Mouse (Mus musculus) retina, postnatal 7 days (tissue): ENCODE measurements around the gene Hsp90b1.
"Not testable (repeated sequence)": the region's sequence is repeated elsewhere in the genome, so short reads cannot be mapped to it uniquely, and the experiment has no call there.

Experiments used
- DNase-seq: peaks from one replicate; pipeline ENCODE4 v3.0.0-alpha.2; 2012; ENCODE audit warnings: low read depth, low spot score

The Hsp90b1 gene

DNA sequence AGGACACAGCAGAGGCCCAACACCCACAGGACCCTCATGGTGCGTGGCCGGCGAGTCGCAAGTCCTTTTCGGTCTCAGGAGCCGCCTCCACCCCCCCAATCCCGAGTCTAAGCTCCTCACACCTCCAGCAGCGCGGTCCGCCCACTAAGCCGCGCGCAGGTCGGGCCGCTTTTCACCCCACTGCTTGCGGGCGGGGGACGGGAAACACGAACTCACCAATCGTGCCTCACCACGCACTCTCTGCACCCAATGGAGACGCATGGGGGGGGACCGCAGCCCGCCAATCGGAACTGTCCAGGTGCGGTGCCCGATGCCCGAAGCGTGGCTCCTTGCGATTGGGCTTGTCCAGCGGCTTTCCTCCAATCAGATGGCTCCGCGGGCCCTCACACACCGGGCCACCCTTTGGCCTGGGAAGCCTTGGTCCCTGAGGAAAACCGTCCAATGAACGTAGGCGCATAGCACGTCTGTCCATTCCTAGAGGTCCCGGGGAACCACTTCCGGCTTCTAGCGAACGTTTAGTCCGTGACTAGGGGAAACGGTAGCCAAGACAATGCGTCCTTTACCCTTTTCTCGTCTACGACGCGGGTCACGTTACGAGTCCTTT, at the start of gene Hsp90b1, which contains the start of gene Ttc41:
Gene Hsp90b1 (minus strand): TSS at position 192 of the 604 bp plus-strand sequence.
Gene Ttc41 (plus strand): TSS at position 494 of the 604 bp plus-strand sequence.
- peak; percentile 98 for DNase-seq

- DNase-seq, result no peak
Measured at GRCm38 (mm10) chr10:86744306-86744705, 39.0 kb upstream of the Hsp90b1 start.

DNA sequence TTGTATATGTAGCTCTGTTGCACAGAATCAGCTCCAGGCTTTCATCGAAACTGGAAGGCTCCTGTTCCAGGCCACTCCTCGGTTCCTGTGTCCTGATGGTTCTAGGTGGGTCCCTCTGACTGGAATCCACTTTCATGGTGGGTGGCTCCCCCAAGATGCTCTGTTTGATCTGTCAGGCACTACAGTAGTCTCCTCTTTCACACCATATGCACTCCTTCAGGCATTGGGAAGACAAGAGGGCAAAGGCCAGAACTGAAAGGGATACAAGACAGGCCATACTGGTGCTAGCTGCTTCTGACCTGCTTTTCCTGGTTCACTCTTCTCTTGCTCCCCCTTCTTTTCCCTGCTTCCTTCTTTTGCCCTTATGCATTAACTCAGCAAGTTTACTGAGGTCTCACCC, 37.6 kb upstream of the Hsp90b1 start:
- no peak for DNase-seq

DNA sequence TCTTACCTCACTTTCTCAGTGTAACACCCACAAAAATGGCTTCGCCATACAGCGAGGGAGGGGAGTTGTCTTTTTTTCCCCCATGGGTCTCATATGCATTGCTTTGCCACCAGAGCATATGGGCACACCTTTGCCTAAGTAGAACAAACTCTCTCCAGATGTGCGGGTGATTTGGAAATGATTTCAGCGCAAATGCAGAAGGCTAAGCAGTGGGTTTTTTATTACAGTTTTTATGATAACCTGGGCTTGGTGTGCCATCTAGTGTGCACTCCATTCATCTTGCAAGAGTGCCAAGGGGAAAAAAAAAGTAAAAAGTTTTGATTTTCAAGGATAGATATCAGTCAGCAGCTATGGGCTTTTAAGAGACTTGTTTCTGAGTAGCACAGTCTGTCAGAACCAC, 29.7 kb upstream of the Hsp90b1 start:
- DNase-seq, result no peak

DNA sequence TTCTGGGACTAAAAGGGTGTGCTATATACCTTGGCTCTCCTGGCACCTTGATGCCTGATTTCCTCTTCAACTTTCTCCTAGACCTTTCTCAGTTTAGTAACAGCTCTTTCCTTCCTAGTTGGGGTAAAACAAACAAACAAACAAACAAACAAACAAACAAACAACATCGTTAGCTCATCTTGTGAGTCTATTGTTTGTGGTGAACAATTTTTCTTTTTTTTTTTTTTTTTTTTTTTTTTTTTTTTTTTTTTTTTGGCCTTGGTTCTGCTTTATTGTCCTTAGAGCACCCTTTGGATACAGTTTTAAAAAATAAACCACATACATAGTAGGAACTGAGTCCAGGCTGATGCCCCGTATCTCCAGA, 26.2 kb upstream of the Hsp90b1 start:
- no peak for DNase-seq

- peak; percentile 65 for DNase-seq
Measured at GRCm38 (mm10) chr10:86730823-86731499, 25.7 kb upstream of the Hsp90b1 start.

- DNase-seq, result no peak
Measured at GRCm38 (mm10) chr10:86728176-86728575, 22.9 kb upstream of the Hsp90b1 start.

- no peak for DNase-seq
Measured at GRCm38 (mm10) chr10:86727548-86727980, 22.3 kb upstream of the Hsp90b1 start.

DNA sequence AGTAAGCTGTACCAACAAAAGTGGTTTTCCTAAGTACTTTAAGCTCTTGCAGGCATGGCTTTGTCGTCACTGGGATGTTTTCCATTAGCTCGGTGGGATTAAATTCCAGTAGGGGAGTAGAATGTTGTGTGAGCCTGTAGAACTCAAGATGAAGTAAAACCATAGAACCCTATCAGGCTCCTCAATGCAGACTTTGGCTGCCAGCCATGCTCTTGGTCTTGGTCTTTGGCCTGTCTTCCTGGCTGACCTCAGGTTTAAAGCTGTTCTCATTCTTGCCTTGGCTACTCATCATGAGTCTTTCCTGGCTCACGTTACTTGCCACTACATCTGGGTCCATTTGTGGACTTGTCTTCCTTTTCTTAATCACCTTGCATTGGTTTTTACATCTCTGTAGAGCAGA, 6.8 kb upstream of the Hsp90b1 start:
- DNase-seq, result no peak

DNA sequence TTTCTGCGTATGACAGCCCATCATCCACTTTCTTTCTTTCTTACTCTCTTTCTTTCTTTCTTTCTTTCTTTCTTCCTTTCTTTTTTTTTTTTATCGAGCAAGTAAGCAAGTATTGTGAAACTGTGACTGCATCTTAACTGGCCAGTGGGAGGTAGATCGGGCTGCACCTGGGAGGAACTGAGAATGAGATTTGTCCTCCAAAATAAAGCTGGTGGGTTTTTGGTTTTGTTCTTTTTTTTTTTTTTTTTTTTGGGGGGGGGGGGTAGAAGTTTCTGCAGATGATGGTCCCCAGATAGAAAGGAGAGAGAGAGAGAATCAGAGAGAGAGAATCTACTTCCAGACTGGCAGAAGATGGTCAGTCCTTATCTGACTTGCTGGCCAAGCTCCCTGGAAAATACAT, 1.8 kb upstream of the Hsp90b1 start:
- no peak for DNase-seq

DNA sequence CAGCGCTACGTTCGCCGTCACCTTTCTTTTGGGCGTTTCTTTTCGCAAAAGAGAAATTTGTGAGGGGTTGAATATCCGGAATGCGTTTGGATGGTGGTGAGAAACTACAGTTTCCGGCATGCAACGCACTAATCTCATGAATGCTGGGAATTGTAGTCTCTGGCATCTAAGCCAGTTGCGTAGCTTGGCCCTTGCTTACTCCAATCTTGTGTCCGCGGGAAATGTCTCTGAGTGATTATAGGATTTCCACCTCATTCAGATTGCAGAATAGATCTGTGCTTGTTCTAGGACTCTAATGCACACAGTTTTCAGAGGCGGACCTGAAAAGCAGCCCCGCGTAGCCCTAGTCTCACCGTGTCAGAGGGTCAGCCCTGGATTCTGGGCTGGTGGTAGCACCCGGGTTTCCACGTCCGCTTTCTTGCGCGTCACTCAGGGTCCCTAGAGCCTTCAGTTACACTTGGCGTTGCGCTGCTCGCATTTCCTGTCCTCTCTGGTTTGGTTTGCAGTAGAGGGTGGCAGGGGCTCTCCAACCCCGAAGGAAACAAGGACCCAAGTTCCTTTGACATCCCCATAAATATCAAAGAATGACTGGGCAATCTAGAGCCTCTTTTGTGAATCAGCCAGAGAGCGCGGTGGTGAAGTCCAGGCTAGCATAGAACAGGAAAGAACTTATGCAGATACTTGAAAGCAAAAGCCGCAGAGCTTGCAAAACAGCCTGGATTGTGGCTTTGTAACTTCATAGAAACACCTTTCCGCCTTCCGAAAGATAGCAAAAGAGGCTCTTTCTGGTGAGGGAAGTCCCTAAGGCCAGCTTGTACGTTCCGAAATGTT, 828 bp upstream of the Hsp90b1 start:
- no peak for DNase-seq

DNA sequence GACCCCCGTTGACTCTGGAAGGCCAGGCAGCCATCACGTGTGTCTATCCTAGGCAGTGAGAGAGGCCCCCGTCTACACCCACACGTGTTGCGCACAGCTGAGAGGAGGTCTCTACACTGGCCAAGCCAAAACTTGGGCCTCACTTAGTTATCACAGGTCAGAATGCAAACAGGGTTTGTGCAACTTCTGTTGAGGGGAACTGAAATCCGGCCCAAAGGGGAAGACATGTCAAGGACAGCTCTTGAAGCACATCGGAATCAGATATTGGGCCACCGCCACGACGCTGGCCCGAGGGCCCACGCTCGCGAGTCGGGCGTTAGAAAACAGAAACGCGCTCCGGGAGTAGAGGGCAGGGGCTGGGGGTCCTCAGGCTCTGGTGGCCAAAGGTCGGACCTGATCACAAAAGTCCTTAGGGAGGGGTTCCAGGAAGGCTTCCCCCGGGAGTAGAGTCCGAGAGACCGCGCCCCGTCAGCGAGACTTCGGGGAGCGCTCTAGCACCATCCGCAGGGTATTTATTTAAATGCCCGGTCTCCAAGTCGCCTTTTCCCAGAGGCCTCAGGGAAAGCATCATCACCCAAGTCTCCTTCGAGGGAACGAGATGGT, 619 bp downstream of the Hsp90b1 start:
- no peak for DNase-seq

DNA sequence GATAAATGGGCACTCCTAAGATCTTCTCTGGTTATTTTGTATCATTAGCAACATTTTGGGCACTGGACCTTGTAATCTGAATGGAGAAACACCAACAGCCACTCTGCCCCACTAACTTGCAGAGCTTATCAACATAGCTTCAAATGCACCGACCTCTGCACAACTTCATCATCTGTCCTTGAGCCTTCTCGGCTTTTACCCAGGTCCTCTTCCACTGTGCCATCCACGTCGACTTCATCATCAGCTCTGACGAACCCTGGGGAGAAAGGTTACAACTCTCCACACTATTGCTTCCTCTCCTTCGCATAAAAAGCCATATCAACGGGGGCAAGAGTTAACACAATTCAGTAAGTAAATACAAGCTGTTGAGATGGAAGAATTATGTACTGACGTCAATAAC, 1.2 kb downstream of the Hsp90b1 start:
- no peak for DNase-seq

- no peak for DNase-seq
Measured at GRCm38 (mm10) chr10:86703375-86703774, 1.9 kb downstream of the Hsp90b1 start.

- no peak for DNase-seq
Measured at GRCm38 (mm10) chr10:86702312-86702920, 2.9 kb downstream of the Hsp90b1 start.

DNA sequence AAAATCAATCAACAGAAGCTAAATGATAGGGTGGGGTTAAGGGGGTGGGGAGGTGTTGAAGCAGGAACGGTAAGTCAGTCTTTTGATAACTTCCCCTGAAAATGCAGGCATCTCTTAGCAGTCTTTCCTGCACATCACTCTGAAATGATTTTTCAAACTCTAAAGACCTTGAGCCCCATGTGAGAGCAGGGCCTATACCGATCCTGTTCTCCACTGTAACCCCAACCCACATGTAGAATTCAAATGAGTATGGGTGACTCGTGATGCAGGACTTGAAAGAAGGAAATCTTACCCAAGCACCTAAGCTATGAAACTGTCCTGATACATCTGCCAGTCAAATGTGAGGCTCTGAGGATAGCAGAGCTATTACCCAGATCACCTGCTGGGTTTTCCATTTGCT, 4.3 kb downstream of the Hsp90b1 start:
- DNase-seq, result no peak

DNA sequence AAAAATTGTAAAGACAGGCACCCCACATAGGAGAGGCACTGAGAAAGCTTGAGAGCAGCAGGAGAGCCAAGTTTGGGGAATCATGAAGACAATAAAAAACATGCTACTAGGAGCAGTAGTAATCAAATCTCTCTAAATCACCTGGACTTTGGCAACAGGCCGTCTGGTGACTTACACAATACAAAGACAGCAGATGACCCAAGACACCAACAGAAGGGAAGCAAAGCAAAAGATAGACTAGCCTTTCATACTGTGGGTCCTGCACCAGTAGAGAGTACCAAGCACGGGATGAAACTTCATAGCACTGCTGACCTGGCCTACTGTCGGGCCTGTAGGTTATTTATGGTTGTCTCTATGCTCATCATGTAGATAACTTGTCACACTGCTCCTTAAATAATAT, 5.1 kb downstream of the Hsp90b1 start:
- DNase-seq, result no peak

DNA sequence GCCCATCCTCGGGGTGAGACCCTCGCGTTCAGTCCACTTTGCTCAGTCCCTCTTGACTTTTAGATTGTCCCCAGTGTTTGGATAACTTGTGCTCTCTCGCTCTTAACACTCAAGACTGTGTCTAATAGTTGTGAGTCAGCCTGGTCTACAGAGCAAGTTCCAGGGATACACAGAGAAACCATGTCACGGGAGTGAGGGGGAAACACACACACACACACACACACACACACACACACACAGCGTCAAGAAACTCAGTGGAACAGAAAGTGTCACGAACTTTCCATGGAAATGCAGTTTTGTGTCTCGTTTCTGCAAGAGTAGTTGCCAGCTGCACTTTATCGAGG, 19.3 kb downstream of the Hsp90b1 start:
- not testable (repeated sequence) for DNase-seq

- DNase-seq, result peak; percentile 73
Measured at GRCm38 (mm10) chr10:86685179-86686016, 19.9 kb downstream of the Hsp90b1 start.

DNA sequence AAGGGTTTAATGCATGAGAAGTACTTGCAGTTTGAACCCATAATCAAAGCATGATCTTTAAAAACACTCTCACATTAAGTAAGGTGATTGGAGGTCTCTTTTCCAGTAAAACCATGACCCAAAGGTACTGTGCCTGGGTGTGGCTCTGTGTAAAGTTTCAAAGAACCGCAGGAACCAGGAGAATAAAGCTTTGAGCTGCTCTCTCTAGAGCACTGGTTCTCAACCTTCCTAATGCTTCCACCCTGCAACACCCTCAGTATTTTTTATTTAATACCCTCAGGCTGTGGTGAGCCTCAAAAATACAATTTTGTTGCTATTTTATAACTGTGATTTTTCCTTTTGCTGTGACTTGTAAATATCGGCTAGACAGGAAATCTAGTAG, 20.5 kb downstream of the Hsp90b1 start:
- DNase-seq, result not testable (repeated sequence)

DNA sequence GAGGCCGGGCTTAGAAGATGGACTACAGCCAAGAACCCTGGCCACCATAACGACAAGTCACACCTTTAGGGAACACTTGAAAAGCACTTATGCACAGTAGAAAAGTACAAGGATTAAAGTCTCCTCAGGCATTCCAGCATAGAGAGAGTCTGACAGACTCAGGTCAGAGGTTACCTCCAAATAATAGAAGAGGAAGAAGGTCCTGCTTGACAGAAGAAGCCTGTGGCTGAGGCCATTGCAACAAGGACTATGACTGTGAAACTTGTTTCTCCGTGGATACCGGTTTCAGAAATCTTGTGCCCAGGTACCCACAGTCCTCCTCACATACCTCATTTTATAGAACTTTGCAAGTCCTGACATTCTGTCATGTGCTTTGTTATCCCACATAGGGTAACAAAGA, 34.8 kb downstream of the Hsp90b1 start:
- DNase-seq, result not testable (repeated sequence)
